Mouse (Mus musculus): ENCODE results near the gene Olfr1393. TPM values are rescaled to one million over a fixed set of nuclear protein-coding genes. Genes with fewer than 3 reads are reported as not detected.
"Not testable (repeated sequence)": the region's sequence is repeated elsewhere in the genome, so short reads cannot be mapped to it uniquely, and the experiment has no call there.

Olfr1393 gene
- polyA plus RNA-seq, 1 experiment from 2014 or later = not detected

DNA sequence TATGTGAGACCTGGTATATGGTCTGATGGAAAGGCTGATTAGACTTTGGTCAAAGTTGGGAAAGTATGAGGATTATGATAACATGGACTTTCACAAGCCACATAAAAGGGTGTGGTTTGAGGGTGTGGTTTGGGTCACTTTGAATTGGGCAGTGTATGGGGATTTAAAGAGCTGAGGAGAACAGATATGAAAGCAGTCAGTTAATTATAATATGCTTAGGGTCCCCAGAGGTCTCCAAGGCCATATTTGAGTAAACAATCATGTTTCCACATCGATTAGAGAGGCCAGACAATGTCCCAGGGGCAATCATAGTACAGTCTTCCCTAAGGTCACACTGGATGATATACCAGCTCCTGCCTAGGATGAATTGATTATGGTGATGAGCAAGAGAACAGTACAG, 6.9 kb downstream of the Olfr1393 start, which contains the start of gene Olfr1392:
Gene Olfr1392 (plus strand): TSS at position 301 of the 400 bp plus-strand sequence.
- not testable (repeated sequence) for H3K4me1 ChIP-seq (ENCODE audit: control insufficient read depth, insufficient read depth, low read length); H3K36me3 ChIP-seq (ENCODE audit: control insufficient read depth, insufficient read depth, low read length); H3K27me3 ChIP-seq (ENCODE audit: control insufficient read depth, insufficient read depth, low read length); H3K9ac ChIP-seq (ENCODE audit: low read length); H3K4me2 ChIP-seq (ENCODE audit: low read depth, severe bottlenecking); H3K4me3 ChIP-seq (ENCODE audit: low read depth, low read length); H3K9me3 ChIP-seq (ENCODE audit: control insufficient read depth, low read length); DNase-seq (ENCODE audit: low spot score); H3K27ac ChIP-seq (replicated peaks; ENCODE audit: low read depth, low read length); ATAC-seq (ENCODE audit: insufficient number of reproducible peaks, low FRiP score, low TSS enrichment, low read depth)
- WGBS = 69% methylated on average over 1 of the region's 1 CpGs

DNA sequence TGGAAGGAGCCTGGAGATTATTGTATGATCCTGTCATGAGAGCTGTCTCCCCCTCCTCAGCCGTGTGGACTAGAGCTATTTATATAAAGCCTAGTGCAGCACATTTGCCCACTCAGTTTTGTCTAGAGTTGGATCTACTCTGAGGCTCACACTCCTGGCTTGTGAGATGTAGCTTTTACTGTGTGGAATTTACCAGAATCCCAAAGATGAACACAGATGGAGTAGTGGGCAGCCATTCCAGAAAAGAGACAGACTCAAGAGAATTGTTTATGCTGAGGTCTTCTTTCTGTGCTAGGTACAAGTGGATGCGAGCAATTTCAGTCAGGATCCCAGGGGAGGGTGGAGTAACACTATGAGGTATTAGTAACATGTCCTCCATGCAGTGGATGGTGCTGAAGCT, 9.1 kb downstream of the Olfr1393 start:
- Histone ChIP-seq H3K4me3 (ENCODE audit: low read depth, low read length) (no peak overlapping the region), H3K27me3 (ENCODE audit: control insufficient read depth, insufficient read depth, low read length) (no peaks in the 10 kb centered on the region), H3K27ac (replicated peaks; ENCODE audit: low read depth, low read length) (no peak overlapping the region), H3K9ac (ENCODE audit: low read length) (no peak overlapping the region), H3K36me3 (ENCODE audit: control insufficient read depth, insufficient read depth, low read length) (no peaks in the 10 kb centered on the region), H3K4me1 (ENCODE audit: control insufficient read depth, insufficient read depth, low read length) (no peaks in the 10 kb centered on the region), H3K4me2 (ENCODE audit: low read depth, severe bottlenecking) (no peak overlapping the region), H3K9me3 (ENCODE audit: control insufficient read depth, low read length) (no peaks in the 10 kb centered on the region)
- ATAC-seq (ENCODE audit: insufficient number of reproducible peaks, low FRiP score, low TSS enrichment, low read depth) = no peak
- WGBS = 85% methylated on average over 2 of the region's 2 CpGs
- DNase-seq (ENCODE audit: low spot score) = no peak

GRCm38 (mm10) chr11:49292777-49293176, 14.7 kb downstream of the Olfr1393 start:
- DNase-seq (ENCODE audit: low spot score) = no peak
- no peak overlapping the region for H3K9ac ChIP-seq (ENCODE audit: low read length)
- H3K9me3 ChIP-seq (ENCODE audit: control insufficient read depth, low read length) = no peaks in the 10 kb centered on the region
- H3K4me3 ChIP-seq (ENCODE audit: low read depth, low read length) = no peak overlapping the region
- no peak for ATAC-seq (ENCODE audit: insufficient number of reproducible peaks, low FRiP score, low TSS enrichment, low read depth)
- no peaks in the 10 kb centered on the region for H3K36me3 ChIP-seq (ENCODE audit: control insufficient read depth, insufficient read depth, low read length)
- no peak overlapping the region for H3K27ac ChIP-seq (replicated peaks; ENCODE audit: low read depth, low read length)
- WGBS = 86% methylated on average over 3 of the region's 3 CpGs
- H3K4me2 ChIP-seq (ENCODE audit: low read depth, severe bottlenecking) = no peak overlapping the region
- H3K27me3 ChIP-seq (ENCODE audit: control insufficient read depth, insufficient read depth, low read length) = no peaks in the 10 kb centered on the region
- H3K4me1 ChIP-seq (ENCODE audit: control insufficient read depth, insufficient read depth, low read length) = no peaks in the 10 kb centered on the region

GRCm38 (mm10) chr11:49304441-49304840, 26.3 kb downstream of the Olfr1393 start, which contains the start of gene Olfr10:
TSS of gene Olfr10 (plus strand) at chr11:49304741.
- no peak within 1 kb of the TSS for H3K9ac ChIP-seq (ENCODE audit: low read length)

DNA sequence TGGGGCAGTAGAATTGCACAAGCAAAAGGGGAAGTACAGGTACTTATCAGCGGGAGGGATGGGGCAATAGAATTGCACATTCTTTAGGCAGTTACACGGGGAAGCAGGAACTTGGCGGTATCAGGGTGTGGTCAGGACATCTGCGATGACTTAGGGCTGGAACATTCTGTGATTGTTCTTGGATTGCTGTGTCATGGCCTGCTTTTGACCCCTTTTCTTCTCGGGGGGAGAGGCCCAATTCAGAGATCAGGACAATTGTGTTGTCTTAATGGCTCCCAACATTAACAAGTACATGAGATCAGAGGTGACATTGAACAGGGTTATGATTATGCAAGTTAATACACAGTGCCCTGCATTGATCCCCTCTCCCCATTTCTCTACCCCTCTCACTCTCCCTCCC, 30.4 kb downstream of the Olfr1393 start:
- not testable (repeated sequence) for H3K27ac ChIP-seq (replicated peaks; ENCODE audit: low read depth, low read length); H3K4me1 ChIP-seq (ENCODE audit: control insufficient read depth, insufficient read depth, low read length); ATAC-seq (ENCODE audit: insufficient number of reproducible peaks, low FRiP score, low TSS enrichment, low read depth); H3K27me3 ChIP-seq (ENCODE audit: control insufficient read depth, insufficient read depth, low read length); H3K4me2 ChIP-seq (ENCODE audit: low read depth, severe bottlenecking); H3K9ac ChIP-seq (ENCODE audit: low read length); DNase-seq (ENCODE audit: low spot score); H3K9me3 ChIP-seq (ENCODE audit: control insufficient read depth, low read length); H3K4me3 ChIP-seq (ENCODE audit: low read depth, low read length); H3K36me3 ChIP-seq (ENCODE audit: control insufficient read depth, insufficient read depth, low read length)
- WGBS = 89% methylated on average over 5 of the region's 5 CpGs

More at GRCm38 (mm10) chr11:49304441-49304840, 26.3 kb downstream of the Olfr1393 start, which contains the start of gene Olfr10:
- H3K27me3 ChIP-seq (ENCODE audit: control insufficient read depth, insufficient read depth, low read length) = no peaks in the 10 kb centered on the region
- H3K4me1 ChIP-seq (ENCODE audit: control insufficient read depth, insufficient read depth, low read length) = no peaks in the 10 kb centered on the region
- no peak within 1 kb of the TSS for H3K4me2 ChIP-seq (ENCODE audit: low read depth, severe bottlenecking)
- H3K36me3 ChIP-seq (ENCODE audit: control insufficient read depth, insufficient read depth, low read length) = no peaks in the 10 kb centered on the region
- ATAC-seq (ENCODE audit: insufficient number of reproducible peaks, low FRiP score, low TSS enrichment, low read depth) (no peak), DNase-seq (ENCODE audit: low spot score) (no peak)
- no peaks in the 10 kb centered on the region for H3K9me3 ChIP-seq (ENCODE audit: control insufficient read depth, low read length)
- H3K4me3 ChIP-seq (ENCODE audit: low read depth, low read length) = no peak within 1 kb of the TSS
- no peak within 1 kb of the TSS for H3K27ac ChIP-seq (replicated peaks; ENCODE audit: low read depth, low read length)

DNA sequence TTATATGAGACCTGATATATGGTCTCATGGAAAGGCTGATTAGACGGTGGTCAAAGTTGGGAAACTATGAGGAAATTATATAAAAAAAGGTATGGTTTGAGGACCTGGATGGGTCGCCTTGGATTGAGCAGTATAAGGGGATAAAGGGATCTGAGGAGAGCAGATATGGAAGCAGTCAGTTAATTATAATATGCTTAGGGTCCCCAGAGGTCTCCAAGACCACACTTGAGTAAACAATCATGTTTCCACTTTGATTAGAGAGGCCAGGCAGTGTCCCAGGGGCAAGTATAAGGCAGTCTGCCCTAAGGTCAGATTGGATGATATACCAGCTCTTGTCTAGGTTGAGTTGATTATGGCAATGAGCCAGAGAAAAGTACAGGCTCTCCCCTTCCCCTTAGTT, 44.3 kb downstream of the Olfr1393 start, which contains the start of gene Olfr1391:
Gene Olfr1391 (plus strand): TSS at position 301 of the 400 bp plus-strand sequence.
- Histone ChIP-seq H3K36me3 (ENCODE audit: control insufficient read depth, insufficient read depth, low read length) (no peaks in the 10 kb centered on the region), H3K27ac (replicated peaks; ENCODE audit: low read depth, low read length) (no peak within 1 kb of the TSS), H3K9ac (ENCODE audit: low read length) (no peak within 1 kb of the TSS), H3K4me2 (ENCODE audit: low read depth, severe bottlenecking) (no peak within 1 kb of the TSS), H3K27me3 (ENCODE audit: control insufficient read depth, insufficient read depth, low read length) (no peaks in the 10 kb centered on the region), H3K4me3 (ENCODE audit: low read depth, low read length) (no peak within 1 kb of the TSS), H3K9me3 (ENCODE audit: control insufficient read depth, low read length) (no peaks in the 10 kb centered on the region), H3K4me1 (ENCODE audit: control insufficient read depth, insufficient read depth, low read length) (no peaks in the 10 kb centered on the region)
- ATAC-seq (ENCODE audit: insufficient number of reproducible peaks, low FRiP score, low TSS enrichment, low read depth) = no peak
- 78% methylated on average over 2 of the region's 2 CpGs for WGBS
- no peak for DNase-seq (ENCODE audit: low spot score)

DNA sequence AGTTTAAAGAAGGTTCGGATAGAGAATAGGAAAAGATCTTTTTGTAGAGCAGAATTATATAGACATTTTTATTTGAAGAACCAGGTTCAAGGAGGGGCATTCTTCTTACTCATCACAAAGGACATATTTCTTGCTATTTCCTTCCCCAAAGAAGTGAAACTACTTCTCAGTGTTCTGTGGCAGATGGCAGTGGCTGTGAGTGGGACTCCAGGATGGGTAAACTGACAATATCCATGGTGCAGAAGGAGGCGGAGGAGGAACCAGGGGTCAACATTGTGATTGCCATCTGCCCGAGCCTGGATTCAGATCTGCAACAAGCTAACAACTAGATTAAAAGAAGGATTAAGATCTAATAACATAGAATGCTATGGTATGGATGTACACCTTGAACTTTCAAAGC, 48.6 kb downstream of the Olfr1393 start:
- DNase-seq (ENCODE audit: low spot score) (no peak), ATAC-seq (ENCODE audit: insufficient number of reproducible peaks, low FRiP score, low TSS enrichment, low read depth) (no peak)
- Histone ChIP-seq H3K9ac (ENCODE audit: low read length) (no peak overlapping the region), H3K36me3 (ENCODE audit: control insufficient read depth, insufficient read depth, low read length) (no peaks in the 10 kb centered on the region), H3K4me1 (ENCODE audit: control insufficient read depth, insufficient read depth, low read length) (no peaks in the 10 kb centered on the region), H3K4me2 (ENCODE audit: low read depth, severe bottlenecking) (no peak overlapping the region), H3K9me3 (ENCODE audit: control insufficient read depth, low read length) (no peaks in the 10 kb centered on the region), H3K27me3 (ENCODE audit: control insufficient read depth, insufficient read depth, low read length) (no peaks in the 10 kb centered on the region), H3K4me3 (ENCODE audit: low read depth, low read length) (no peak overlapping the region), H3K27ac (replicated peaks; ENCODE audit: low read depth, low read length) (no peak overlapping the region)
- WGBS = 80% methylated on average over 3 of the region's 3 CpGs

- no peak overlapping the region for H3K27ac ChIP-seq (replicated peaks; ENCODE audit: low read depth, low read length)
- no peaks in the 10 kb centered on the region for H3K27me3 ChIP-seq (ENCODE audit: control insufficient read depth, insufficient read depth, low read length)
- no peaks in the 10 kb centered on the region for H3K9me3 ChIP-seq (ENCODE audit: control insufficient read depth, low read length)
- 70% methylated on average over 1 of the region's 1 CpGs for WGBS
- no peak overlapping the region for H3K4me3 ChIP-seq (ENCODE audit: low read depth, low read length)
- no peak for ATAC-seq (ENCODE audit: insufficient number of reproducible peaks, low FRiP score, low TSS enrichment, low read depth)
- no peaks in the 10 kb centered on the region for H3K36me3 ChIP-seq (ENCODE audit: control insufficient read depth, insufficient read depth, low read length)
- H3K4me2 ChIP-seq (ENCODE audit: low read depth, severe bottlenecking) = no peak overlapping the region
- H3K4me1 ChIP-seq (ENCODE audit: control insufficient read depth, insufficient read depth, low read length) = no peaks in the 10 kb centered on the region
- no peak overlapping the region for H3K9ac ChIP-seq (ENCODE audit: low read length)
- no peak for DNase-seq (ENCODE audit: low spot score)
Observed at GRCm38 (mm10) chr11:49329686-49330085, 51.6 kb downstream of the Olfr1393 start.

Measured in limb, embryonic 11.5 days (tissue).